Mouse (Mus musculus) stomach, embryonic 14.5 days (tissue): ENCODE measurements at regions not wholly inside any gene's neighbourhood (a gene's known extent, or its start where the extent isn't known, plus 50 kb on each side); places are given as distances from the start of the nearest gene placed in this dataset.

Experiments
- ATAC-seq: fragments of 200-750 bp; cut with Nextera tagmentation; 2 replicates; pipeline ENCODE4 v1.8.0; 2017; ENCODE audit warnings: low read depth, moderate TSS enrichment; ENCODE audit not compliant: insufficient number of reproducible peaks, insufficient read depth, low FRiP score
- H3K27ac ChIP-seq: fragments of 300-500 bp; sonication (generic); 2 replicates; pipeline ENCODE4 v1.5.1; 2014; ENCODE audit warnings: mild to moderate bottlenecking, low read length, moderate library complexity, mixed read lengths
- H3K27me3 ChIP-seq: fragments of 300-500 bp; sonication (generic); 2 replicates; pipeline ENCODE4 v1.6.1; 2014; ENCODE audit warnings: low read length, control low read depth, mixed read lengths; ENCODE audit not compliant: control insufficient read depth, insufficient read depth
- H3K36me3 ChIP-seq: fragments of 300-500 bp; sonication (generic); 2 replicates; pipeline ENCODE4 v1.6.1; 2014; ENCODE audit warnings: mild to moderate bottlenecking, control low read depth, low read length, moderate library complexity, mixed read lengths; ENCODE audit not compliant: control insufficient read depth, insufficient read depth
- H3K4me1 ChIP-seq: fragments of 300-500 bp; sonication (generic); 2 replicates; pipeline ENCODE4 v1.6.1; 2014; ENCODE audit warnings: low read length, control low read depth, mixed read lengths; ENCODE audit not compliant: control insufficient read depth, insufficient read depth
- H3K4me2 ChIP-seq: fragments of 300-500 bp; sonication (generic); replicated peaks from 2 replicates; pipeline ENCODE4 v1.6.1; 2014; ENCODE audit warnings: low read depth, low read length, control low read depth
- H3K4me3 ChIP-seq: fragments of 300-500 bp; sonication (generic); 2 replicates; pipeline ENCODE4 v1.5.1; 2014; ENCODE audit warnings: low read depth, low read length, control low read depth
- H3K9ac ChIP-seq: fragments of 300-500 bp; sonication (generic); replicated peaks from 2 replicates; pipeline ENCODE4 v1.6.1; 2014; ENCODE audit warnings: low read depth, mild to moderate bottlenecking, control low read depth, low read length, moderate library complexity, mixed read lengths
- H3K9me3 ChIP-seq: fragments of 300-500 bp; sonication (generic); 2 replicates; pipeline ENCODE4 v1.6.1; 2016; ENCODE audit warnings: low read depth, low read length, control low read depth; ENCODE audit not compliant: control insufficient read depth
- WGBS: fragments of 180-500 bp; shearing (Covaris S2); extraction: QIAGEN DNeasy Blood & Tissue Kit; methylation state at CpG from one replicate; pipeline ENCODE4 v1.1.7; 2014; 5-methylcytosine and 5-hydroxymethylcytosine counted together

GRCm38 (mm10) chr12:71487591-71488435 lies 178.1 kb downstream of the Dact1 start:
- Histone ChIP-seq H3K4me2 (no peak overlapping the region), H3K9me3 (no peaks in the 10 kb centered on the region), H3K4me3 (no peak overlapping the region), H3K9ac (no peak overlapping the region), H3K27ac (no peak overlapping the region), H3K4me1 (peaks cover 4% of the 10 kb centered on the region; the same call in 1 of the 2 replicates), H3K36me3 (no peaks in the 10 kb centered on the region), H3K27me3 (no peaks in the 10 kb centered on the region)
- ATAC-seq: no peak
- 61% methylated on average over 6 of the region's 6 CpGs for WGBS

- Histone ChIP-seq H3K9me3 (no peaks in the 10 kb centered on the region), H3K9ac (no peak overlapping the region)
- ATAC-seq: no peak
These were observed 179.6 kb downstream of the Dact1 start for GRCm38 (mm10) chr12:71489295-71489694.

DNA sequence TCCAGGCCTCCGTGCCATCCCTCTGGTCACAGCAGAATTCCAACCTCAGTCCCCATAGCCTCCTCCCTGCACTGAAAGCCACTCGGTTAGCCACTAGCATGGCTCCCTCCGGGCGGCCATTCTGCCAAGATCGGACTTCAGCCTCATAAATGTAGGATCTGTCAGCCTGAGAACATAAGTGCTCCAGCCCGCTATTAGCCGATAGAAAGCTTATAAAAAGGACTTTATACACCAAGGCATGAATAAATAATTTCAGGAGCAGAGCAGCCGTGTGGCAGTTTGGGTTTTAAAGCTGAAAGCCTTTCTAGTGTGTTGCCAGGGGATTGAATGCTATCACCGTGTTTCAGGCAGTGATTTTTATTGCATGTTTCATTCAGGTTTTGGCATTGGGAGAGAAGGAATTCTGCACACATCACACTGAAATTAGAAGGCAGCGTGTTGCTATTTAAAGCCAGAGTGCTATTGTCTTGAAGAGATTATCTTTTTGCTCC lies 185.2 kb downstream of the Dact1 start:
- 64% methylated on average over 10 of the region's 10 CpGs for whole genome bisulfite sequencing
- Histone ChIP-seq H3K4me3 (no peak overlapping the region), H3K9me3 (no peaks in the 10 kb centered on the region), H3K9ac (no peak overlapping the region), H3K36me3 (no peaks in the 10 kb centered on the region), H3K27ac (no peak overlapping the region), H3K27me3 (no peaks in the 10 kb centered on the region), H3K4me2 (no peak overlapping the region), H3K4me1 (0 out of 2 replicates have a peak, but pooled peaks cover 4% of the 10 kb centered on the region)
- ATAC-seq: no peak

More at GRCm38 (mm10) chr12:71489295-71489694, 179.6 kb downstream of the Dact1 start:
- WGBS: 73% methylated on average over 7 of the region's 7 CpGs
- Histone ChIP-seq H3K27me3 (no peaks in the 10 kb centered on the region), H3K4me2 (no peak overlapping the region), H3K4me1 (0 out of 2 replicates have a peak, but pooled peaks cover 4% of the 10 kb centered on the region), H3K27ac (no peak overlapping the region), H3K36me3 (no peaks in the 10 kb centered on the region), H3K4me3 (no peak overlapping the region)

- no peak for ATAC-seq
- no peak overlapping the region for H3K4me3 ChIP-seq
- no peak overlapping the region for H3K4me2 ChIP-seq
- H3K36me3 ChIP-seq: no peaks in the 10 kb centered on the region
- 68% methylated on average over 14 of the region's 14 CpGs for WGBS
- no peaks in the 10 kb centered on the region for H3K27me3 ChIP-seq
- H3K4me1 ChIP-seq: no peaks in the 10 kb centered on the region
- H3K9ac ChIP-seq: no peak overlapping the region
- H3K9me3 ChIP-seq: no peaks in the 10 kb centered on the region
- no peak overlapping the region for H3K27ac ChIP-seq
These were observed 188.8 kb downstream of the Dact1 start for GRCm38 (mm10) chr12:71498246-71499029.

DNA sequence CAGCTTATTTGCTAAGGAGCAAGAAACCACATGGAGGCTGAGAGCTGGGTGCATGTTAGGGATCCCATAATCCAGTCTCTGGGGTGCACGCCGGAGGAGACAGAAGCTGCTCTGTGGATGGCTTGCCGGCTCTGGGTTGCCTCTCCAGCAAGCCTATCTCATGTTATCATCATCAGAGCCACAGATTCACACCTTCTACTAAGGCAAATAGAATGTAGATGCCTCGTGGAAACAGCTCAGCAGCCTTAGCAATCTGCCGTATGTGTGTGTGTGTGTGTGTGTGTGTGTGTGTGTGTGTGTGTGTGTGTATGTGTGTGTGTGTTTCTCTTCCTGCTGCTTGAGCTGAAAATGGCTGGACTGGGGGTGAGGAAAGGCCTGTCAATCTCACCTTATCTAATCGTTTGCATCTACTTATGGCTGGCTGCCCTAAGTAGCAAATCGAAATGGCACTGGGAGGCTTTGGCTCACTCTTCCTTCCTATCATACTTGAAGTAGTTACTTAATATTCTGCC lies 191.7 kb downstream of the Dact1 start:
- no peak overlapping the region for H3K9ac ChIP-seq
- ATAC-seq: no peak
- H3K9me3 ChIP-seq: no peaks in the 10 kb centered on the region
- H3K36me3 ChIP-seq: no peaks in the 10 kb centered on the region
- H3K4me2 ChIP-seq: no peak overlapping the region
- no peaks in the 10 kb centered on the region for H3K27me3 ChIP-seq
- no peaks in the 10 kb centered on the region for H3K4me1 ChIP-seq
- no peak overlapping the region for H3K27ac ChIP-seq
- H3K4me3 ChIP-seq: no peak overlapping the region
- WGBS: 59% methylated on average over 7 of the region's 7 CpGs

- no peaks in the 10 kb centered on the region for H3K36me3 ChIP-seq
- H3K4me3 ChIP-seq: no peak overlapping the region
- H3K9ac ChIP-seq: no peak overlapping the region
- H3K27me3 ChIP-seq: no peaks in the 10 kb centered on the region
- no peak overlapping the region for H3K27ac ChIP-seq
- H3K4me2 ChIP-seq: no peak overlapping the region
- WGBS: 73% methylated on average over 11 of the region's 11 CpGs
- H3K4me1 ChIP-seq: no peaks in the 10 kb centered on the region
- no peaks in the 10 kb centered on the region for H3K9me3 ChIP-seq
- no peak for ATAC-seq
These were observed 193.6 kb downstream of the Dact1 start for GRCm38 (mm10) chr12:71503265-71503664.

GRCm38 (mm10) chr12:71506206-71506605 lies 196.5 kb downstream of the Dact1 start:
- Histone ChIP-seq H3K9me3 (no peaks in the 10 kb centered on the region), H3K4me1 (no peaks in the 10 kb centered on the region), H3K27ac (no peak overlapping the region), H3K4me3 (no peak overlapping the region), H3K27me3 (no peaks in the 10 kb centered on the region), H3K4me2 (no peak overlapping the region), H3K36me3 (no peaks in the 10 kb centered on the region), H3K9ac (no peak overlapping the region)
- whole genome bisulfite sequencing: 62% methylated on average over 4 of the region's 4 CpGs
- ATAC-seq: no peak

- ATAC-seq: no peak
- no peaks in the 10 kb centered on the region for H3K4me1 ChIP-seq
- WGBS: 54% methylated on average over 1 of the region's 1 CpGs
- H3K4me2 ChIP-seq: no peak overlapping the region
- no peaks in the 10 kb centered on the region for H3K27me3 ChIP-seq
- no peak overlapping the region for H3K9ac ChIP-seq
- H3K4me3 ChIP-seq: no peak overlapping the region
- H3K9me3 ChIP-seq: no peaks in the 10 kb centered on the region
- H3K36me3 ChIP-seq: no peaks in the 10 kb centered on the region
- no peak overlapping the region for H3K27ac ChIP-seq
These were observed 197.0 kb downstream of the Dact1 start for GRCm38 (mm10) chr12:71506716-71507115.
